Mouse (Mus musculus) CH12.LX (cell line): ENCODE data around the gene Fgfr2.

Source experiments
- CTCF ChIP-seq, 2 experiments: IDR thresholded peaks in 1 of 2; conservative IDR thresholded peaks in 1 of 2; 2 replicates each; pipeline ENCODE4 v1.5.1; 2011 to 2012; ENCODE audit warnings: low read depth in 2 of 2, low read length in 2 of 2, improper control_type of control experiment in 1 of 2, inconsistent platforms in 1 of 2, mild to moderate bottlenecking in 1 of 2, moderate library complexity in 1 of 2
- E2F4 ChIP-seq: IDR thresholded peaks from 2 replicates; pipeline ENCODE4 v1.6.1; 2011; ENCODE audit warnings: low read depth, low read length, improper control_type of control experiment; ENCODE audit not compliant: insufficient replicate concordance
- HCFC1 ChIP-seq: IDR thresholded peaks from 2 replicates; pipeline ENCODE4 v1.6.1; 2012; ENCODE audit warnings: low read depth, mild to moderate bottlenecking, inconsistent platforms, low read length, improper control_type of control experiment
- JUND ChIP-seq: conservative IDR thresholded peaks from 2 replicates; pipeline ENCODE4 v1.6.1; 2011; ENCODE audit warnings: low read depth, low read length, improper control_type of control experiment
- NELFE ChIP-seq: IDR thresholded peaks from 2 replicates; pipeline ENCODE4 v1.6.1; 2011; ENCODE audit warnings: low read depth, low read length, improper control_type of control experiment
- POLR2A ChIP-seq: IDR thresholded peaks from 2 replicates; pipeline ENCODE4 v1.6.1; 2011; ENCODE audit warnings: low read depth, mild to moderate bottlenecking, improper control_type of control experiment, low read length
- RAD21 ChIP-seq: IDR thresholded peaks from 2 replicates; pipeline ENCODE4 v1.6.1; 2011; ENCODE audit warnings: low read depth, mild to moderate bottlenecking, low read length, improper control_type of control experiment, moderate library complexity
- RCOR1 ChIP-seq: conservative IDR thresholded peaks from 2 replicates; pipeline ENCODE4 v1.6.1; 2012; ENCODE audit warnings: low read depth, mild to moderate bottlenecking, inconsistent platforms, low read length, improper control_type of control experiment
- SMC3 ChIP-seq: IDR thresholded peaks from 2 replicates; pipeline ENCODE4 v1.6.1; 2011; ENCODE audit warnings: low read depth, low read length, improper control_type of control experiment
- UBTF ChIP-seq: IDR thresholded peaks from 2 replicates; pipeline ENCODE4 v1.6.1; 2012; ENCODE audit warnings: low read depth, mild to moderate bottlenecking, inconsistent platforms, low read length, improper control_type of control experiment, moderate library complexity
- ZC3H11A ChIP-seq: IDR thresholded peaks from 2 replicates; pipeline ENCODE4 v1.6.1; 2012; ENCODE audit warnings: low read depth, mild to moderate bottlenecking, inconsistent platforms, low read length, improper control_type of control experiment

DNA sequence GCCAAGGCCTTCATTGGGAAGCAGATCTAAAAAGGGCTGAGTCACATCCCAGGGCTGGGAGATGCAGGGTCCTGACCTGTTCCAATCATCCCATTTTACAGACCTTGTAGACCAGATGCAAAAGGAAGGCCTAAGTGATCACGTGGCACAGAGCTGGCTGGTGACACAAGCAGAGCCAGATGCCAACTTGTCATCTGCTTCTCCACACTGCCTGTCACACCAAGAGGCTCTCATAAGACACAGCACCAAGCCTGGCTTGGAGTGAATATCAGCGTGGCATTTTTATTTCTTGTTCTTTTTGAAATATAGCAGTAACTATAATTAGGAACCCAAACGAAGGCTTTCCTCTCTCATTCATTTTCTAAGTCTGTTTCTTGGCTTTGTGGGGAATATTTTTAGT lies 858.4 kb downstream of the Fgfr2 start:
- TF ChIP-seq POLR2A (no peak), UBTF (no peak), RCOR1 (no peak), NELFE (no peak), RAD21 (no peak), JUND (no peak), HCFC1 (no peak), CTCF (conservative IDR thresholded peaks at IDR 0.05 in 1 of 2, IDR thresholded peaks at IDR 0.05 in 1 of 2; ENCODE audit: low read depth in 2 of 2, low read length in 2 of 2) (no peak), ZC3H11A (no peak), E2F4 (no peak), SMC3 (no peak)
